Mouse (Mus musculus) limb, embryonic 10.5 days (tissue): ENCODE results near the gene Mctp1. TPM values are rescaled to one million over a fixed set of nuclear protein-coding genes. Genes with fewer than 3 reads are reported as not detected.
"Not testable (repeated sequence)": the region's sequence is repeated elsewhere in the genome, so short reads cannot be mapped to it uniquely, and the experiment has no call there.

Experiments used
- DNase-seq: peaks from one replicate; pipeline ENCODE4 v3.0.0-alpha.2; 2017; ENCODE audit warnings: low spot score
- H3K27ac ChIP-seq: fragments of 300-500 bp; sonication (generic); 2 replicates; pipeline ENCODE4 v1.5.1; 2016; ENCODE audit warnings: mild to moderate bottlenecking
- H3K27me3 ChIP-seq: fragments of 300-500 bp; sonication (generic); 2 replicates; pipeline ENCODE4 v1.6.1; 2016; ENCODE audit warnings: low read depth, mild to moderate bottlenecking; ENCODE audit not compliant: poor library complexity, severe bottlenecking
- H3K36me3 ChIP-seq: fragments of 300-500 bp; sonication (generic); 2 replicates; pipeline ENCODE4 v1.6.1; 2016; ENCODE audit warnings: mild to moderate bottlenecking, moderate library complexity
- H3K4me1 ChIP-seq: fragments of 300-500 bp; sonication (generic); 2 replicates; pipeline ENCODE4 v1.6.1; 2016
- H3K4me3 ChIP-seq: fragments of 300-500 bp; sonication (generic); 2 replicates; pipeline ENCODE4 v1.5.1; 2016; ENCODE audit warnings: mild to moderate bottlenecking, moderate library complexity
- H3K9me3 ChIP-seq: fragments of 300-500 bp; sonication (generic); replicated peaks from 2 replicates; pipeline ENCODE4 v1.6.1; 2016; ENCODE audit warnings: mild to moderate bottlenecking
- WGBS: fragments of 180-500 bp; shearing (Covaris S2); methylation state at CpG from one replicate; pipeline ENCODE4 v1.1.7; 2016; 5-methylcytosine and 5-hydroxymethylcytosine counted together
- polyA plus RNA-seq: library from polyadenylated mRNA; unstranded; fragments of >200 nt; fragmentation: Nextera tagmentation; extraction: Ambion mirVana; gene quantifications from 2 replicates; pipeline ENCODE4 v1.2.1, GENCODE M21; 2016

Mctp1 gene
- polyA plus RNA-seq, 1 experiment from 2014 or later = 0.10 TPM

GRCm38 (mm10) chr13:76422124-76422523, 37.8 kb downstream of the Mctp1 start:
- Histone ChIP-seq H3K27me3 (no peaks in the 10 kb centered on the region), H3K36me3 (no peaks in the 10 kb centered on the region), H3K27ac (no peak overlapping the region), H3K9me3 (no peaks in the 10 kb centered on the region), H3K4me3 (no peak overlapping the region), H3K4me1 (no peaks in the 10 kb centered on the region)
- DNase-seq = no peak
- 89% methylated on average over 5 of the region's 5 CpGs for WGBS

DNA sequence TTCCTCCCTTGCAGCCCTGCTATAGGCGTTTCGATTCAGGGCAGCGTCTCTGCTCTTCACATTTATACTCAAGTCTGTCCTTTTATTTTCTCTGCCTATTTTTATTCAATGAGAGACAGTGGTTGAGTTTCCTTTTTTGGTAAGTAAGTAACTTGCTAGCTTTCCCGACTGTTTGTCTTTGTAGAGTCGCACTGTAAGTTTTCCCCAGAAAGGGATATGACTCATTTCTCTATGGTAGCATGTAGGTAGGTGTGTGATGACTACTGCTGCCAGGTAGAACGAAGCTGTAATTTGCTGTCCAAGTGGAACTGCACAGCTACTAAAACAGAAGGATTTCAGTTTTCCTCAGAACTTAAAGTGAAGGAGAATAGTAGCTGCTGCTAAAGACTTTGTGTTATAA, 45.1 kb downstream of the Mctp1 start:
- Histone ChIP-seq H3K36me3 (no peaks in the 10 kb centered on the region), H3K9me3 (no peaks in the 10 kb centered on the region), H3K27ac (no peak overlapping the region), H3K4me1 (no peaks in the 10 kb centered on the region), H3K27me3 (no peaks in the 10 kb centered on the region), H3K4me3 (no peak overlapping the region)
- DNase-seq = no peak
- WGBS = 85% methylated on average over 6 of the region's 6 CpGs

GRCm38 (mm10) chr13:76429927-76430326, 45.6 kb downstream of the Mctp1 start:
- no peaks in the 10 kb centered on the region for H3K4me1 ChIP-seq
- no peaks in the 10 kb centered on the region for H3K36me3 ChIP-seq
- H3K27ac ChIP-seq = no peak overlapping the region
- 93% methylated on average over 2 of the region's 2 CpGs for WGBS
- no peak for DNase-seq
- H3K9me3 ChIP-seq = no peaks in the 10 kb centered on the region
- H3K4me3 ChIP-seq = no peak overlapping the region
- no peaks in the 10 kb centered on the region for H3K27me3 ChIP-seq

GRCm38 (mm10) chr13:76431946-76432345, 47.6 kb downstream of the Mctp1 start:
- H3K9me3 ChIP-seq = no peaks in the 10 kb centered on the region
- no peaks in the 10 kb centered on the region for H3K27me3 ChIP-seq
- 87% methylated on average over 2 of the region's 2 CpGs for WGBS

DNA sequence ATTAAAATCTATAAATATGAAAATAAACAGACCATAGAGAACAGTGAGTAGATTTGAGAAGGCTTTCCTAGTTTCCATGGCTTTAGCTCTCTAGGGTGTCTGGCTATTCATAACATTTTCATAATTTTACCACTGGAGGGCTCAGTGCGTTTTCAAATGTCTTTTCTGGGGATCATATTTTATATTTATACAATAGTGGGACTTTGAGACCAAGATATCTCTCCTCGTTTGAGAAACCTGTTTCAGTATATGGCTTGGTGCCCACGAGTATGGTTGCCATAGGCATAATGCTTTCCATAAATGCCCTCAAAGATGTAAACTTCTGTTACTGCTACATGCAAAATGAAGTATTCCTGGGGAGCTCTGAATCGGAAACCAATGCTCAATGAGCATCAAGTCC, 49.1 kb downstream of the Mctp1 start:
- 85% methylated on average over 4 of the region's 4 CpGs for WGBS

More at GRCm38 (mm10) chr13:76431946-76432345, 47.6 kb downstream of the Mctp1 start:
- Histone ChIP-seq H3K36me3 (no peaks in the 10 kb centered on the region), H3K4me1 (no peaks in the 10 kb centered on the region), H3K27ac (no peak overlapping the region), H3K4me3 (no peak overlapping the region)
- DNase-seq = no peak

GRCm38 (mm10) chr13:76436426-76436825, 52.1 kb downstream of the Mctp1 start:
- Histone ChIP-seq H3K27me3 (no peaks in the 10 kb centered on the region), H3K9me3 (no peaks in the 10 kb centered on the region), H3K4me1 (no peaks in the 10 kb centered on the region), H3K4me3 (no peak overlapping the region), H3K36me3 (no peaks in the 10 kb centered on the region), H3K27ac (no peak overlapping the region)
- no peak for DNase-seq

More for the DNA sequence above, 49.1 kb downstream of the Mctp1 start:
- DNase-seq = no peak
- no peaks in the 10 kb centered on the region for H3K36me3 ChIP-seq
- H3K27ac ChIP-seq = no peak overlapping the region
- H3K27me3 ChIP-seq = no peaks in the 10 kb centered on the region
- H3K4me3 ChIP-seq = no peak overlapping the region
- H3K9me3 ChIP-seq = no peaks in the 10 kb centered on the region
- H3K4me1 ChIP-seq = no peaks in the 10 kb centered on the region

DNA sequence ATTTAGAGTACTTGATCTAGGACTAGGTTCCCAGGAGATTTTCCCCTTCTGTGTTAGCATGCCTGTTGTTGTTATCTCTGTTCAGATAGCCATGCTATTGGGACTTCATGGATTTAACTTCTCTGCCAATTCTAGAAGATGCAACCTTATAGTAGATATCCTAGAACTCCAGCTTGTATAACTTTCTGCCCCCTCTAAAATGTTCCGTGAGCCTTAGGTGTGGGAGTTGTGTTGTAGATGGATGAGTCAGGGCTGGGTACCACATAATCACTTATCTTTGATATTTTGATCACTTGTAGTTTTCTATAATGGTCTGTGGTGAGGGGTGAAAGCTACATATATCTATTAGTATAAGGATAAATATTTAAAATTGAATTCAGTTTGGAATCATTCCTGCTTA, 54.4 kb downstream of the Mctp1 start:
- Histone ChIP-seq H3K9me3 (no peaks in the 10 kb centered on the region), H3K27me3 (no peaks in the 10 kb centered on the region), H3K36me3 (no peaks in the 10 kb centered on the region), H3K4me3 (no peak overlapping the region), H3K27ac (no peak overlapping the region), H3K4me1 (no peaks in the 10 kb centered on the region)
- WGBS = 96% methylated on average over 1 of the region's 1 CpGs
- DNase-seq = no peak

- Histone ChIP-seq H3K27me3 (no peaks in the 10 kb centered on the region), H3K36me3 (no peaks in the 10 kb centered on the region), H3K4me3 (no peak overlapping the region), H3K4me1 (no peaks in the 10 kb centered on the region), H3K27ac (no peak overlapping the region), H3K9me3 (no peaks in the 10 kb centered on the region)
- WGBS = 73% methylated on average over 1 of the region's 1 CpGs
- no peak for DNase-seq
These were observed 61.7 kb downstream of the Mctp1 start for GRCm38 (mm10) chr13:76446059-76446458.

- no peaks in the 10 kb centered on the region for H3K27me3 ChIP-seq
- WGBS = 86% methylated on average over 1 of the region's 1 CpGs
- no peaks in the 10 kb centered on the region for H3K36me3 ChIP-seq
- H3K9me3 ChIP-seq = no peaks in the 10 kb centered on the region
- H3K4me3 ChIP-seq = no peak overlapping the region
- no peak overlapping the region for H3K27ac ChIP-seq
- H3K4me1 ChIP-seq = no peaks in the 10 kb centered on the region
- no peak for DNase-seq
These were observed 63.2 kb downstream of the Mctp1 start for GRCm38 (mm10) chr13:76447528-76447927.

DNA sequence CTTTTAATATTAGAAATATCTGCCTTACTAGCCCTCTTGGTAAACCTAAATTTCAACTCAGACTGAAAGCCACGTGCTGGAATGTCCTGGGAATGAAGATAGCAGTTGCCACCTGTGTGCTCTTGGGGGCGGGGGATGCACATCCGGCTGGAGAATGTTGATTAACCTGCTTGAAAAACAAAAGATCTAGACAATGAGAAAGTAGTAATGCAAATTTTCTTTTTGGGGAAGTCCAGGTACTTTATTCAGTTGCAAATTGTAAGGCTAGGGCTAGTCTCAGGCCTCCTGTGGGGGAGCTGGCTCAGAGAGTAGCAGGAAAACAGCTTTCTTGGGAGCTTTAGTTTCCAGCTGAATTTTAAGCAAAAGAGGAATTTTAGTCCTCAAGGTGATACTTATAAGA, 67.2 kb downstream of the Mctp1 start:
- not testable (repeated sequence) for H3K27me3 ChIP-seq, DNase-seq, H3K4me3 ChIP-seq, H3K36me3 ChIP-seq, H3K4me1 ChIP-seq, H3K9me3 ChIP-seq, H3K27ac ChIP-seq
- WGBS = 79% methylated on average over 3 of the region's 3 CpGs

DNA sequence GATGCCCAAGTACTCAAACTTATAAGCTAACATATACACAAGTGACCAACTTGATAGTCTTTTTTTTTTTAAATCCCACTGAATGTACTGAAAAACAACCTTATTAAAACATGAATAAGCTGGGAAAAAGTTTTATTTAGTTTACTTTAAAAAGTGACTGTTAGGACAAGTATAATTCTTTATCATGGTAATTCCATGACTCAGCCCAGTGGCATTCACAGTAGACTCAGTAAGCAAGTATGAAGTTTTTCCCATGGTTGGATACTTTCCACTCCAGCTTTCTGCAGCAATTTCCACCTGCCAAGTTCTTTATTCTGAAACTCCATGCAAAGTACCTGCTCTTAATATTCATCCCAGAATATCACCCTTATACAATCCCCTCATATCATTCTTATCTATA, 97.3 kb downstream of the Mctp1 start:
- no peaks in the 10 kb centered on the region for H3K9me3 ChIP-seq
- DNase-seq = no peak
- H3K4me1 ChIP-seq = no peaks in the 10 kb centered on the region
- no peak overlapping the region for H3K4me3 ChIP-seq
- no peaks in the 10 kb centered on the region for H3K36me3 ChIP-seq
- no peak overlapping the region for H3K27ac ChIP-seq
- H3K27me3 ChIP-seq = no peaks in the 10 kb centered on the region

DNA sequence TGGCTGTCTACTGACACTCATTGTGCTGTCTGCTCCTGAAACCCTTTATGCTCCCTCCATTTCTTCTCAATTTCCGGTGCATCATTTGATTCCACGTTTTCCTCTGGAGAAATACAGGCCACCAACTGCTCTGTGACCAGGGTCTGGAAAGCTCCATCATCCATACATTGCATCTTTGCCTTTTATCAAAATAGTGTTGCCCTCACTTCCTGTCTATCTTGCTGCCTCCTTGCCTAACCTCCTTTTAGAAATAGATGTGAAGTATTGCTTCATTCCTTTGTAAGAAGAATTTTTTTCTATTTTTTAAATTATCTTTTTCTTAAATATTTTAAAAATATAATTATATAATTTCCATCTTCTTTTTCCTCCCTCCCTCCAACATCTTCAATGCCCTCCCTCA, 98.7 kb downstream of the Mctp1 start:
- 71% methylated on average over 2 of the region's 2 CpGs for WGBS
- Histone ChIP-seq H3K36me3 (no peaks in the 10 kb centered on the region), H3K27ac (no peak overlapping the region), H3K27me3 (no peaks in the 10 kb centered on the region), H3K4me1 (no peaks in the 10 kb centered on the region), H3K4me3 (no peak overlapping the region), H3K9me3 (no peaks in the 10 kb centered on the region)
- DNase-seq = no peak

DNA sequence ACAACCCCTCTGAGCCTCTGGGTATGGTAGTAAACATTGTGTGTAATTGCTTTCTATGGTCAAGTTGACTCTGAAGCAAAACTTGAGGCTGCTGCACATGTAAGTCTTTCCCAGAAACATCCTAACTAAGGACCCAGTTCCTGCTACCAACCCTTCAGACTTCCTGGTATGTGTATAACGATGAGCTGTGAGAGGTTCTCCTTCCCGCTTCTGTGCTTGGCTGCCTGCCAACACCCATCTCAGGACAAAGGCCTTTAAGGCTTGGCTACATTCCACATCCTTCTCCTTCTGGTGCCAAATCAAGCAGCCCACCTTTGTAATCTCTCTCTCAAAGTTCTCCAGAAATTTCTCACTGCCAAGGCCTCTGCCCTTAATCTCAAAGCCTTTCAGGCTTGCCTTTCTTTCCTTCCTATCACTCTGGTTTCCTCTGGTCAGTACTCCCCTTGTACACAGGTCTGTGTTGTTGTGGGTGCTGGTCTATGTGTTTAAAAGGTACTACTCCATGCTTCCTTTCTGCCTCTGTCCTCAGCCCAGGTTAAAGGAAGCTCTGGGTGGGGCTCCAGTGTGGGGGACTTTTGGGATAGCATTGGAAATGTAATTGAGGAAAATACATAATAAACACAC, 99.9 kb downstream of the Mctp1 start:
- Histone ChIP-seq H3K27ac (no peak overlapping the region), H3K4me1 (no peaks in the 10 kb centered on the region), H3K9me3 (no peaks in the 10 kb centered on the region), H3K36me3 (no peaks in the 10 kb centered on the region), H3K4me3 (no peak overlapping the region), H3K27me3 (no peaks in the 10 kb centered on the region)
- 82% methylated on average over 2 of the region's 2 CpGs for WGBS
- DNase-seq = no peak

- no peaks in the 10 kb centered on the region for H3K36me3 ChIP-seq
- no peak overlapping the region for H3K27ac ChIP-seq
- H3K4me1 ChIP-seq = no peaks in the 10 kb centered on the region
- no peaks in the 10 kb centered on the region for H3K27me3 ChIP-seq
- 86% methylated on average over 2 of the region's 2 CpGs for WGBS
- no peak for DNase-seq
- H3K4me3 ChIP-seq = no peak overlapping the region
- no peaks in the 10 kb centered on the region for H3K9me3 ChIP-seq
These were observed 131.6 kb downstream of the Mctp1 start for GRCm38 (mm10) chr13:76515896-76516295.
